Mouse (Mus musculus) forebrain, embryonic 13.5 days (tissue): ENCODE data around the gene Sde2. TPM values are rescaled to one million over a fixed set of nuclear protein-coding genes. Genes with fewer than 3 reads are reported as not detected.

ENCODE experiments used
- ATAC-seq: fragments of 200-750 bp; cut with Nextera tagmentation; 2 replicates; pipeline ENCODE4 v1.8.0; 2017
- H3K27ac ChIP-seq: fragments of 300-500 bp; sonication (generic); 2 replicates; pipeline ENCODE4 v1.5.1; 2015; ENCODE audit warnings: inconsistent platforms, mild to moderate bottlenecking, moderate library complexity
- H3K27me3 ChIP-seq: fragments of 300-500 bp; sonication (generic); 2 replicates; pipeline ENCODE4 v1.6.1; 2015; ENCODE audit warnings: mild to moderate bottlenecking, inconsistent platforms
- H3K36me3 ChIP-seq: fragments of 300-500 bp; sonication (generic); 2 replicates; pipeline ENCODE4 v1.6.1; 2015; ENCODE audit warnings: mild to moderate bottlenecking, inconsistent platforms; ENCODE audit not compliant: poor library complexity, severe bottlenecking
- H3K4me1 ChIP-seq: fragments of 300-500 bp; sonication (generic); 2 replicates; pipeline ENCODE4 v1.6.1; 2015; ENCODE audit warnings: inconsistent platforms
- H3K4me2 ChIP-seq: fragments of 300-500 bp; sonication (generic); 2 replicates; pipeline ENCODE4 v1.6.1; 2015; ENCODE audit warnings: inconsistent platforms, mild to moderate bottlenecking, moderate library complexity
- H3K4me3 ChIP-seq: fragments of 300-500 bp; sonication (generic); 2 replicates; pipeline ENCODE4 v1.5.1; 2015; ENCODE audit warnings: mild to moderate bottlenecking, inconsistent platforms
- H3K9ac ChIP-seq: fragments of 300-500 bp; sonication (generic); 2 replicates; pipeline ENCODE4 v1.6.1; 2015; ENCODE audit warnings: mild to moderate bottlenecking, inconsistent platforms
- H3K9me3 ChIP-seq: fragments of 300-500 bp; sonication (generic); replicated peaks from 2 replicates; pipeline ENCODE4 v1.6.1; 2016; ENCODE audit warnings: inconsistent platforms
- WGBS: fragments of 180-500 bp; shearing (Covaris S2); methylation state at CpG from one replicate; pipeline ENCODE4 v1.1.7; 2015; 5-methylcytosine and 5-hydroxymethylcytosine counted together
- polyA plus RNA-seq: library from polyadenylated mRNA; unstranded; fragments of >200 nt; fragmentation: Nextera tagmentation; extraction: Ambion mirVana; gene quantifications from 2 replicates; pipeline ENCODE4 v1.2.1, GENCODE M21; 2015

The Sde2 gene
- polyA plus RNA-seq, 1 experiment from 2014 or later, result 32.7 TPM

GRCm38 (mm10) chr1:180837186-180837585 lies 13.7 kb upstream of the Sde2 start:
- no peak overlapping the region for H3K27ac ChIP-seq
- no peak overlapping the region for H3K4me3 ChIP-seq
- no peak overlapping the region for H3K9ac ChIP-seq
- no peaks in the 10 kb centered on the region for H3K36me3 ChIP-seq
- no peak for ATAC-seq
- H3K27me3 ChIP-seq, result no peaks in the 10 kb centered on the region
- 92% methylated on average over 5 of the region's 5 CpGs for WGBS
- H3K9me3 ChIP-seq, result no peaks in the 10 kb centered on the region
- no peaks in the 10 kb centered on the region for H3K4me1 ChIP-seq
- H3K4me2 ChIP-seq, result no peak overlapping the region

- Histone ChIP-seq H3K4me1 (no peaks in the 10 kb centered on the region), H3K27me3 (no peaks in the 10 kb centered on the region), H3K9me3 (no peaks in the 10 kb centered on the region), H3K9ac (no peak overlapping the region), H3K4me2 (no peak overlapping the region), H3K27ac (no peak overlapping the region), H3K36me3 (no peaks in the 10 kb centered on the region), H3K4me3 (no peak overlapping the region)
- ATAC-seq, result no peak
- WGBS, result 65% methylated on average over 6 of the region's 6 CpGs
These were observed 12.9 kb upstream of the Sde2 start for GRCm38 (mm10) chr1:180838014-180838413.

- Histone ChIP-seq H3K4me1 (no peaks in the 10 kb centered on the region), H3K27me3 (no peaks in the 10 kb centered on the region), H3K9me3 (no peaks in the 10 kb centered on the region), H3K4me3 (no peak overlapping the region), H3K27ac (no peak overlapping the region), H3K4me2 (no peak overlapping the region), H3K9ac (no peak overlapping the region), H3K36me3 (no peaks in the 10 kb centered on the region)
- no peak for ATAC-seq
- 70% methylated on average over 8 of the region's 8 CpGs for WGBS
These were observed 11.6 kb upstream of the Sde2 start for GRCm38 (mm10) chr1:180839201-180839910.

- Histone ChIP-seq H3K4me3 (no peak overlapping the region), H3K4me2 (no peak overlapping the region), H3K4me1 (no peaks in the 10 kb centered on the region), H3K9me3 (no peaks in the 10 kb centered on the region), H3K27ac (no peak overlapping the region), H3K36me3 (no peaks in the 10 kb centered on the region), H3K9ac (no peak overlapping the region), H3K27me3 (no peaks in the 10 kb centered on the region)
- ATAC-seq, result no peak
- WGBS, result 86% methylated on average over 8 of the region's 8 CpGs
These were observed 9.2 kb upstream of the Sde2 start for GRCm38 (mm10) chr1:180841561-180842300.

DNA sequence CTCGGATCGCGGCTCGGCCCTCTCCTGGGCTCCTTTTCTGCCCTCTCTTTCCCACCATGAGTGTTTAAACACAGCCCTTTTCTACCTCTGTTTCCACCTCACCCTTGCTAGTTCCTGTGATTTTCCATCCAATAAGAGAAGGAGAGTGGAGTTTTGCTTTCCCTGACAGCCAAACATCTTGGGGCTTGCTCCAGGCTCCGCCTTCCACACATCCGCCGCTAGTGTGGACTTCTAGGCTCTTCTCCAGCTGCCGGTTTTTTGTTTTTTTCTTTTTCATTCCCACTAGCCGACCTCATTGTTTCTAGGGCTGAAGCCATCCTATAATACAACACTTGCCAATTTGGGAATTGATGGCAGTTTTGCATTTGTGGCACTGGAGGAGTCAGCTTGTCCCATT lies 2.8 kb upstream of the Sde2 start:
- Histone ChIP-seq H3K4me2 (peak overlapping the region; percentile 59), H3K4me3 (peak overlapping the region; percentile 31), H3K9me3 (no peaks in the 10 kb centered on the region), H3K4me1 (peaks cover 44% of the 10 kb centered on the region), H3K9ac (peak overlapping the region; percentile 53), H3K27me3 (no peaks in the 10 kb centered on the region), H3K36me3 (no peaks in the 10 kb centered on the region), H3K27ac (peak overlapping the region; percentile 94)
- ATAC-seq, result peak; percentile 57
- 1% methylated on average over 9 of the region's 9 CpGs for WGBS

DNA sequence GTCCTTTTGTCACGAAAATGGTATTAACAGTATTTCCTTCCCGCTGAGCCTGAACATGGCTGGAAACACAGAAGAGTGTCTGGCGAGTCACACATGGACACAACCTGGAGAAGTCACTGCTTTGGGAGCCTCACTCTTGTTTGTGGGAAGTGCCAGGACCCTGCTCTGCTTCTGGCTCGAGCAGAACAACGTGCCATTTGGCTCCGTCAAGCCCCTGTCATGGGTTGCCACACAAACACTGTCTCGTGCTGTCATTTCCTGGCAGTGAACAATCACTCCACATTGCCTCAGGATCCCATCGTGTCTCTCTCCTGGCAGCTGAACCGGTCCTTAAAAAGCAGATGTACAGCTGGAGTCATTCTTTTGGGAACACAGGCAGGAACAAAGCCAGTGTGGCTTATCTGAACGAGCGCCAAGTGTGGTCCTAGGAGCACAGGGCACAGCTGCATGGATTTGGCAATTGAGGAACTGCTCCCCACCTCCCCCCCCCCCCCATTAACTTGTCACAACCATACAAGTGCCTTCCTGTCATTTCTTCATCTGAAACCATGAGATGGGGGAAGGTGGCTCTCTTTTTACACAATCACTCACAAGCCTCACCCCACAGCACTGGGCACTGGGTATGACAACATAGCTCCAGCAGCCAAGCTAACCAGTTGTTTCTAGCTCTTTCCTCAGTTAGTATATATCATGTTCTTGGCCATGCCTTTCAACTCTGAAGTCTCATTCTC lies 2.3 kb upstream of the Sde2 start:
- Histone ChIP-seq H3K36me3 (no peaks in the 10 kb centered on the region), H3K9me3 (no peaks in the 10 kb centered on the region), H3K9ac (peak overlapping the region; percentile 53), H3K4me2 (peak overlapping the region; percentile 59), H3K4me3 (peak overlapping the region; percentile 31), H3K4me1 (peaks cover 44% of the 10 kb centered on the region), H3K27me3 (no peaks in the 10 kb centered on the region), H3K27ac (peak overlapping the region; percentile 94)
- peak; percentile 25 for ATAC-seq
- 6% methylated on average over 11 of the region's 11 CpGs for WGBS

- no peaks in the 10 kb centered on the region for H3K27me3 ChIP-seq
- H3K27ac ChIP-seq, result peak overlapping the region; percentile 98
- ATAC-seq, result no peak
- H3K9ac ChIP-seq, result peak overlapping the region; percentile 78
- peaks cover 44% of the 10 kb centered on the region for H3K4me1 ChIP-seq
- WGBS, result 36% methylated on average over 11 of the region's 11 CpGs
- peak overlapping the region; percentile 73 for H3K4me2 ChIP-seq
- no peaks in the 10 kb centered on the region for H3K36me3 ChIP-seq
- H3K4me3 ChIP-seq, result peak overlapping the region; percentile 68
- no peaks in the 10 kb centered on the region for H3K9me3 ChIP-seq
These were observed 1.1 kb upstream of the Sde2 start for GRCm38 (mm10) chr1:180849701-180850301.

DNA sequence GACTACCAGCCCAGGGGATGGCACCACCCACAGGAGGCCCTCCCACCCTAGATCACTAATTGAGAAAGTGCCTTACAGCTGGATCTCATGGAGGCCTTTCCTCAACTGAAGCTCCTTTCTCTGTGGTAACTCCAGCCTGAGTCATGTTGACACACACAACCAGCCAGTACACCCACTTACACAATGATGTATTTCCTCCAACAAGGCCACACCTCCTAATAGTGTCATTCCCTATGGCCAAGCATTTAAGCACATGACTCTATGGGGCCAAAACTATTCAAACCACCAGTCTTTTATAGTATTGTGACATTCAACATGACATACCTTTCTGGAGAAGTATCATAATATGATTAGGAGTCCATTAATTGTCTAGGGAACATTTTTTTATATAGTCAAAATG lies 7.8 kb downstream of the Sde2 start:
- Histone ChIP-seq H3K4me2 (no peak overlapping the region), H3K4me1 (no peaks in the 10 kb centered on the region), H3K9ac (no peak overlapping the region), H3K9me3 (no peaks in the 10 kb centered on the region), H3K27ac (no peak overlapping the region), H3K4me3 (no peak overlapping the region), H3K27me3 (no peaks in the 10 kb centered on the region), H3K36me3 (peaks cover 76% of the 10 kb centered on the region)
- ATAC-seq, result no peak

DNA sequence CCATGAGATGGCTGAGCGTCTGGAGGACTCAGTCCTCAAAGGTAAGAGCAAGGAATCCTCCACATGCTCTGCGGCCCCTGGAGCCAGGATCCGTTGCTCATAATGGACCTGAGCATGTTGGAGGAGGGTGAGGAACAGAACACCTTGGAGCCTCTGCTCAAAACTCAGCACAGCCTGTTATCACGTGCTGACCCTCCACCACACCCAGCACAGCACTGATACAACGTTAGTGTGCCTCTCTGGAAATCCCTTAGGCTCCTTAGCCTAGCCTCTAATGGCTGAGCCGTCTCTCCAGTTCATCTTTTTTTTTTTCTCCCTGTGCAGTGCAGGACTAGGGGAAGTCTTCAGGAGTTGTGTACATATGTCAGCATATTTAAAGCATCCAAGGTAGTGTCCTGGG lies 9.1 kb downstream of the Sde2 start:
- Histone ChIP-seq H3K27me3 (no peaks in the 10 kb centered on the region), H3K27ac (no peak overlapping the region), H3K9ac (no peak overlapping the region), H3K9me3 (no peaks in the 10 kb centered on the region), H3K36me3 (peaks cover 87% of the 10 kb centered on the region), H3K4me3 (no peak overlapping the region), H3K4me1 (no peaks in the 10 kb centered on the region), H3K4me2 (no peak overlapping the region)
- ATAC-seq, result no peak
- 91% methylated on average over 6 of the region's 6 CpGs for WGBS

- H3K27me3 ChIP-seq, result no peaks in the 10 kb centered on the region
- H3K4me3 ChIP-seq, result no peak overlapping the region
- H3K4me2 ChIP-seq, result no peak overlapping the region
- H3K9ac ChIP-seq, result no peak overlapping the region
- no peak overlapping the region for H3K27ac ChIP-seq
- 23% methylated on average over 1 of the region's 1 CpGs for WGBS
- ATAC-seq, result 0 out of 2 replicates have a peak, but pooled peaks have one; percentile 61
- H3K4me1 ChIP-seq, result no peaks in the 10 kb centered on the region
- H3K9me3 ChIP-seq, result no peaks in the 10 kb centered on the region
- H3K36me3 ChIP-seq, result peaks cover 89% of the 10 kb centered on the region
These were observed 12.7 kb downstream of the Sde2 start for GRCm38 (mm10) chr1:180863606-180864005.

GRCm38 (mm10) chr1:180866001-180866400 lies 15.1 kb downstream of the Sde2 start:
- Histone ChIP-seq H3K27ac (no peak overlapping the region), H3K9me3 (no peaks in the 10 kb centered on the region), H3K36me3 (peaks cover 68% of the 10 kb centered on the region), H3K27me3 (no peaks in the 10 kb centered on the region), H3K9ac (no peak overlapping the region), H3K4me3 (no peak overlapping the region), H3K4me1 (no peaks in the 10 kb centered on the region), H3K4me2 (no peak overlapping the region)
- no peak for ATAC-seq
- WGBS, result 89% methylated on average over 7 of the region's 7 CpGs

GRCm38 (mm10) chr1:180870122-180870650 lies 19.3 kb downstream of the Sde2 start:
- ATAC-seq, result no peak
- WGBS, result 80% methylated on average over 13 of the region's 13 CpGs
- Histone ChIP-seq H3K4me2 (no peak overlapping the region), H3K9ac (no peak overlapping the region), H3K9me3 (no peaks in the 10 kb centered on the region), H3K27ac (no peak overlapping the region), H3K4me1 (no peaks in the 10 kb centered on the region), H3K36me3 (peaks cover 32% of the 10 kb centered on the region), H3K4me3 (no peak overlapping the region), H3K27me3 (no peaks in the 10 kb centered on the region)
